Mouse (Mus musculus) fat pad, adult 2 months (tissue): Measurements from ENCODE around the gene Gm42791.

ENCODE experiments used
- DNase-seq: peaks from one replicate; pipeline ENCODE4 v3.0.0-alpha.2; 2011; ENCODE audit warnings: low read depth, low spot score; ENCODE audit errors: extremely low read depth

Gm42791 gene

DNA sequence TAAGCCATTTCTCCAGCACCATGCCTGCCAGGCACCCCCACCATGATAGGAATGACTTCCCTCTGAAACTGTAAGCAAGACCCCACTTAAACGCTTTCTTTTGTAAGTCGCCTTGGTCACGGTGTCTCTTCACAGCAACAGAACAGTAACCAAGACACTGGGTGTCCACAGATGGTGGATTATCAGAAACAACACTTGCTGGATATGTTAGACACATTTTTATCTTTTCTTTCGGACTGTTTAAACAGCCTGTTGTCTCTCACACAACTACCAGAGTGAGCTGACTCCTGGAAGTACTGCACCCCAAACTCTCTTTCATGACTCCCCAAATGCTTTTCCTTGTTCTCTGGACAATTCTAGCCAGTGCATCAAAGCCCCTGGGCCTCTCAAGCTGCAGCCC lies 104.7 kb downstream of the Gm42791 start:
- DNase-seq, result no peak

DNA sequence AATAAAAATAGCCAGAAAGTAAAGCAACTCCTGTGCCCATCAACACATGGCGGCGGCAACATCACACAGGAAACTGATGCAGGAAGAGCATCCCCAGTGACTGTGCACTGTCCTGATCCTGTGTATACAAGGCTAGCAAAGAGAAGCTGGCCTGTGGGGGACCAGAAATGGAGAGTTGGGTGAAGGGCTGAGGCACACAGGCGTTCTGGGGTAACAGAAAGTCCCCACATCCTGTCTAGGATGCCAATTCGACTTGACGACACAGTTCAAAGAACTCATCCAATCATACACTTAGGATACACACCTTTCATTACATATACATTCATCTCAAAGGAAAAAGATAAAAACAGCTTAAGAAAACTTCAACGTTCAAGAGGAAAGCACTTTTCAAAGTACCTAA lies 106.9 kb downstream of the Gm42791 start:
- no peak for DNase-seq

- DNase-seq, result no peak
Measured at GRCm38 (mm10) chr5:148885821-148886609, 108.9 kb downstream of the Gm42791 start.

DNA sequence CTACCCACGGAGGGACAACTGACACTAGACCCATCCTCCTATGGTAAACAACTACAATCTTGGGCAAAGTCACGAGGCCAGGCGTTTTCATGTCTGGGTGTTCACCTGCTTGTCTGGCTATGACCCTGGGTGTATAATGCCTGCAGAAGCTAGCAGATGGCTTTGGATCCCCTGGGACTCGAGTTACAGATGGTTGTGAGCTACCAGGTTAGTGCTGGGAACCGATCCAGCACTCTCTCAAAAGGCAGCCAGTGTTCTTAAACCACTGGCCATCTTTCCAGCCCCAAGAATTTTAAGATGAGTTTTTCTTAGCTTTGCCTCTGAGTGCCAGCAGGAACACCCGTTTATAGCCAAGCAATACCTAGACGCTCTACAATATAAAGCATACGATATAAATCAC lies 111.3 kb downstream of the Gm42791 start:
- no peak for DNase-seq

DNA sequence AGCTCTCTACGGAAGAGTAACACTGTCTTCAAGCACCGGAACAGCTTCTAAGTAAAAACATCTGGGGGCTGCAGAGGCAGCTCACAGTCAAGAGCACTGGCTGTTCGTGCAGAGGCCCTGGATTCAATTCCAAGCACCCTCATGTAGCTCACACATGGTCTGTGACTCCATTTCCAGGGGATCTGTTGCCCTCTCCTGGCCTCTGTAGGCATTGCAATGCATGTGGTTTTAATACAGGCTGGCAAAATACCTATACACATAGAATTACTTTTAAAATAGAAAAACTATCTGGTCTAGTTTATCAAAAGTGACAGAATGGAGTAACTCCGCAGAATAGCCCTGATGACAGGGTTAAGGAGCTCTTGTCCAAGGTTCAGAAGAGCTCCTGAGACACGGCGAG lies 115.7 kb downstream of the Gm42791 start:
- no peak for DNase-seq

GRCm38 (mm10) chr5:148873116-148873515 lies 121.8 kb downstream of the Gm42791 start:
- DNase-seq, result no peak

DNA sequence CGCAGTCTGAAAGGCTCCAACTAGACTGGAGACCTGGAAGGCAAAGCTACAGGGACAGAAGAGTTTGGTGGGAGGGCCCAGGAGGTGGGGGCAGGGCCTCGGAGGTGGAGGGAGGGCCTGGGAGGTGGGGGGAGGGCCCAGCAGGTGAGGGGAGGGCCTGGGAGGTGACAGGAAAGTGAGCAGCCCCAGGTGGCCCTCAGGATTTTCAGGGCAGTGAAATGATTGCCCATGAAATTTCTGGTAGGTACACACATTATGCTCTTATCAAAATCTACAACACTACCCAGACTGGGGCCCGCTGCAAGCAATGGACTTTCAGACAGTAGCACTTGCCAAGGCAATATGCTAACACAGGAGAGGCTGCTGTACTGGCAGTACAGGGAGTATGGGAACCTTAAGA lies 125.4 kb downstream of the Gm42791 start:
- DNase-seq, result no peak

DNA sequence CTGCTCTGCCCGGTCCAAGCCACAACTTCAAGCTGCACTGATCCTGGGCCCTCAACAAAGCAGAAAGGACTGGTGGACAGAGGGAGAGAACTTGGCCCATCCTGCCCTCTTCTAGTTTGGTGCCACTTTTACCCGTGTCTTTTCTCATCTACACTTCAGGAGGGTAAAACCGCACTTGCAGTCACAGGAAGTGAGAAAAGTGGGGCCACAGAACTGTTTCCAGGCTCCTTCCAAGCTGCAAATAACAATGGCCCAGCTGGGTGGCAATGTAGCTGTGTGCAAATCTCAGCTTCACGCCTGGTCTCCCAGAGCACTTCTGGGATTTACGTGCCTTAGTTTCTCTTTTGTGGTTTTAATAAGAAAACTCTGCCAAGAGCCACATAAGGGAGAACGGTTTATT lies 127.2 kb downstream of the Gm42791 start:
- DNase-seq, result no peak

GRCm38 (mm10) chr5:148867171-148867570 lies 127.8 kb downstream of the Gm42791 start:
- DNase-seq, result no peak

DNA sequence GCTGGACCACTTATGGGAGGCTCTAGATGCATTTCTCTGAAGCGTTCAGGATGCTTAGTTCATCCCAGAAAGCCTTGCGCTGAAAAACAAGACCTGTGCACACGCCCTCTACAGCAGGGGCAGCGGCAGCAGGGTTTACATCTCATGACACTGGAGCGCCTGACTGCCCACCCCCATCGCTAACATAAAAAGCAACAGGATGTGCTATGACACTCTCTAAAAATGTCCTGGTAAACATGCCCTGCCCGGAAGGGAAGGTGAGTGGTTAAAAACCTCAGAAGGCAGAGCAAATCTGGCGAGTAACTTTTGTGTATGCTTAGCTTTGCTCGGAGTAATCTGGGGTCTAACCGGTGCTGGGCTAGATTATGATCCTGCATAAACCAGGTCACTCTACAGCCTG lies 128.4 kb downstream of the Gm42791 start:
- DNase-seq, result no peak

DNA sequence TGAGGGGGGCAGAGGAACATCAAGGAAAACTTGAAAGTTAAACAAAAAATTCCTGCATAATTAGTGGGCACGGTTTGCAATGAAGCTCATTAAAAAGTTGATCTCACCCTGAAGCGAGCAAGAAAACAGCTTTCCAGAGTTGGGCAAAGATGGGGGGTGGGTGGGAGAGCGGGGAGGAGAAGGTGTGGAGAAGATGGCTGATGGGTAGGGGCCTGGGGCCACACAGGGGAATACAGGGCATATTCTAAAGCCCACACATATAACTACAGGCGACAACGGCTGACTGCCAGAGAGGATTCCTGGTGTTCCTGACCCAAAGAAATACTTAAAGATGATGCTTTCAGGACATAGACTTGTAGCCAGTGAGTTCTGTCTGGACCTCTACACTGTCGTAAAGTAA lies 131.5 kb downstream of the Gm42791 start:
- no peak for DNase-seq

DNA sequence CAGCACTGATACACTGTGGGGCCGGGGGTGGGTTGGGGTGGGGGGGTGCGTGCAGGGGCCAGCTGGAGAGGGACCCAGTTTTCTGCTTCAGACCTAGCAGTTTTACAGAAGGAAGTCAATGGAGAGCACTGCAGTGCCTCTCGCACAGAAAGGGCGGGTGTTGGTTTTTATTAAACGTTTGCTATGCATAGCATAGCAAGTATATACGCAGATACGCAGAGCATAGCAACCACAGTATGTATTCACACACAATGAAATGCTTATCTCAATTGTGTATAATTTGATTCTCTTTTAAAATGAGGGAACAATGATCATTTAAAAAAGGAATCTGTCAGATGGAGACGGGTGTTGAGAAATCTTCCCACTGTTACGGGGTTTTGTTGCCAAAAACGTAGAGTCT lies 132.1 kb downstream of the Gm42791 start:
- DNase-seq, result no peak

DNA sequence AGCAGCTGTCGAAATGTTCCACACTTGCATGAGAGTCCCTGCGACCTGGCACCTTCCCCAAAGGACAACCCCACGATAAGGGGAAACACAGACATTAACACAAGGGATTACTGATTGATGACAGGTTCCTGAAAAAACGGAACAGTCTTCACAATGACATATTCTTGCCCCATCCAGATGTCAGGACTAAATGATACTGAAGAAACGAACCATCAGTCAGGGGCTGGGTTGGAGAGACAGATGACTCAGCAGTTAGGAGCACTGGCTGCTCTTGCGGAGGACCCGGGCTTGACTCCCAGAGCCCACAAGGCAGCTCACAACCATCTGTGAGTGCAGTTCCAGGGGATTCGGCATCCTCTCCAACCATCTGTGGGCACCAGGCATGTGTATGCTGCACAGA lies 132.8 kb downstream of the Gm42791 start:
- DNase-seq, result no peak

DNA sequence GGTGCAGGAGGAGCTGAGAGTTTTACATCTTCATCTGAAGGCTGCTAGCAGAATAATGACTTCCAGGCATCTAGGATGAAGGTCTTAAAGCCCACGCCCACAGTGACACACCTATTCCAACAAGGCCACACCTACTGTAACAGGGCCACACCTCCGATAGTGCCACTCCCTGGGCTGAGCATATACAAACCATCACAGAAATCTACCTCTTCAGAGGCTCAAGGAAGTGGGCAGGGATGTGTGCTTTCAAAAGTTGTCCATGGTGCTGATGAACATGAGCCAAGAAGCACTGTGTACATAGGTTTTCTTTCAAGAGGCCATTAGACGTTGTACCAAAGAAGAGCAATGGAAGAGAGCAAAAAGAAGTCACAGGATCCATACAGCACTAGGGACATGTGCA lies 137.4 kb downstream of the Gm42791 start:
- no peak for DNase-seq

- no peak for DNase-seq
Measured at GRCm38 (mm10) chr5:148855047-148855446, 139.9 kb downstream of the Gm42791 start.

DNA sequence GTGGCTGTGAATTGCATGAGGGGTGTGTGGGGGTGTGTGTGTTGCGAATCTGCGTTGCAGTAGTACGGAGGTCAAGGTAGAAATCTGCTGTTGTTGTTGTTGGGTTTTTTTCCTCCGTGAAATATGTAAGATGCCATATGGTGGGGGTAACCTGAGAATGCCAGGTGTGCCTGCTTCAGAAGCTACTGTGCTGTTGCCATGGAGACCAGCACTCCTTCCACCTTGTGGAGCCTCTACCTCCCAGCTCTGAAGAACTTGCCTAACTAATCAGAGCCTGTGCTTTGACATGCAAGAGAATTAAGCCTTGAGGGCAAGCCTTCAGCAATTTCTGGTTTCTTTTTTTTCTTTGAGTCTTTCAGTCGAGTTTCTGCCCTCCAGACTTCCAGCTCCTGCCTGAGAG lies 140.8 kb downstream of the Gm42791 start:
- DNase-seq, result no peak

GRCm38 (mm10) chr5:148849516-148849915 lies 145.4 kb downstream of the Gm42791 start:
- no peak for DNase-seq

DNA sequence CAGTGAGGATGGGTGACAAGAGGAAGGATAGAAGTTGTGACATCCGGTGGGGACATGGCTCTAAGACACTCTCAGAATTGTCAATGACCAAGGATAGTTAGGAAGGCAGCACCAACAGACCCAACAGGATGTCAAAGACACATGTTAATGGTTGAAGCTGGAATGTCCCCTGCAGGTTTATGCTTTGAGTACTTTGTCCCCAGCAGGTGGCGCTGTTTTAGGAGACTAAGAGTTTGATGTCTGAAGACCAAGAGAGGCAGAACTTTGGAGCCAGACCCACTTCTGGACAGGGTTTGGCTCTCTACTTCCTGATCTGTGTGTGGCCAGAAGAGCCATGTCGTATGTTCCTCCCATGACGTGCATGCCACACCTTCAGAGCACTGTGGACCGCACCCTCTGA lies 147.9 kb downstream of the Gm42791 start:
- no peak for DNase-seq
